Mouse (Mus musculus) embryonic facial prominence, embryonic 13.5 days (tissue): Measurements from ENCODE around the gene Map3k19. TPM values are rescaled to one million over a fixed set of nuclear protein-coding genes. Genes with fewer than 3 reads are reported as not detected.

ENCODE experiments used
- ATAC-seq: fragments of 200-750 bp; cut with Nextera tagmentation; 2 replicates; pipeline ENCODE4 v1.8.0; 2017; ENCODE audit warnings: low read depth; ENCODE audit not compliant: insufficient number of reproducible peaks, insufficient read depth, low FRiP score, low TSS enrichment
- H3K27ac ChIP-seq: fragments of 300-500 bp; sonication (generic); 2 replicates; pipeline ENCODE4 v1.5.1; 2015; ENCODE audit warnings: moderate library complexity, mild to moderate bottlenecking, inconsistent platforms
- H3K27me3 ChIP-seq: fragments of 300-500 bp; sonication (generic); 2 replicates; pipeline ENCODE4 v1.6.1; 2015; ENCODE audit warnings: mild to moderate bottlenecking, inconsistent platforms
- H3K36me3 ChIP-seq: fragments of 300-500 bp; sonication (generic); 2 replicates; pipeline ENCODE4 v1.6.1; 2015; ENCODE audit warnings: mild to moderate bottlenecking, inconsistent platforms
- H3K4me1 ChIP-seq: fragments of 300-500 bp; sonication (generic); 2 replicates; pipeline ENCODE4 v1.6.1; 2015; ENCODE audit warnings: inconsistent platforms
- H3K4me2 ChIP-seq: fragments of 300-500 bp; sonication (generic); 2 replicates; pipeline ENCODE4 v1.6.1; 2015; ENCODE audit warnings: moderate library complexity, mild to moderate bottlenecking, inconsistent platforms
- H3K4me3 ChIP-seq: fragments of 300-500 bp; sonication (generic); 2 replicates; pipeline ENCODE4 v1.5.1; 2015; ENCODE audit warnings: mild to moderate bottlenecking, inconsistent platforms
- H3K9ac ChIP-seq: fragments of 300-500 bp; sonication (generic); 2 replicates; pipeline ENCODE4 v1.6.1; 2015; ENCODE audit warnings: mild to moderate bottlenecking, inconsistent platforms
- H3K9me3 ChIP-seq: fragments of 300-500 bp; sonication (generic); 2 replicates; pipeline ENCODE4 v1.6.1; 2016; ENCODE audit warnings: inconsistent platforms
- WGBS: fragments of 180-500 bp; shearing (Covaris S2); methylation state at CpG from one replicate; pipeline ENCODE4 v1.1.7; 2015; ENCODE audit warnings: mixed read lengths; 5-methylcytosine and 5-hydroxymethylcytosine counted together
- polyA plus RNA-seq: library from polyadenylated mRNA; unstranded; fragments of >200 nt; fragmentation: Nextera tagmentation; extraction: Ambion mirVana; gene quantifications from 2 replicates; pipeline ENCODE4 v1.2.1, GENCODE M21; 2015

The Map3k19 gene
- polyA plus RNA-seq, 1 experiment from 2014 or later = not detected

- Histone ChIP-seq H3K9ac (no peak overlapping the region), H3K4me3 (no peak overlapping the region), H3K27me3 (no peaks in the 10 kb centered on the region), H3K27ac (no peak overlapping the region; the same call in 1 of the 2 replicates), H3K9me3 (no peaks in the 10 kb centered on the region), H3K36me3 (peaks cover 26% of the 10 kb centered on the region), H3K4me2 (no peak overlapping the region), H3K4me1 (peaks cover 7% of the 10 kb centered on the region)
- no peak for ATAC-seq
- 82% methylated on average over 6 of the region's 6 CpGs for WGBS
These were observed 59.6 kb downstream of the Map3k19 start for GRCm38 (mm10) chr1:127795087-127795769.

GRCm38 (mm10) chr1:127793459-127793858 lies 61.4 kb downstream of the Map3k19 start:
- no peak overlapping the region for H3K9ac ChIP-seq
- peaks cover 13% of the 10 kb centered on the region for H3K4me1 ChIP-seq
- H3K36me3 ChIP-seq = peaks cover 13% of the 10 kb centered on the region
- no peak overlapping the region for H3K4me3 ChIP-seq
- no peaks in the 10 kb centered on the region for H3K27me3 ChIP-seq
- 91% methylated on average over 1 of the region's 1 CpGs for WGBS
- no peak overlapping the region for H3K27ac ChIP-seq
- no peaks in the 10 kb centered on the region for H3K9me3 ChIP-seq
- H3K4me2 ChIP-seq = no peak overlapping the region
- no peak for ATAC-seq

- WGBS = 35% methylated on average over 6 of the region's 6 CpGs
- H3K4me1 ChIP-seq = peaks cover 32% of the 10 kb centered on the region
- H3K9ac ChIP-seq = no peak overlapping the region
- ATAC-seq = no peak
- H3K9me3 ChIP-seq = no peaks in the 10 kb centered on the region
- no peak overlapping the region for H3K27ac ChIP-seq
- H3K4me3 ChIP-seq = no peak overlapping the region
- H3K36me3 ChIP-seq = peaks cover 8% of the 10 kb centered on the region
- H3K27me3 ChIP-seq = no peaks in the 10 kb centered on the region
- no peak overlapping the region for H3K4me2 ChIP-seq
These were observed 65.9 kb downstream of the Map3k19 start for GRCm38 (mm10) chr1:127788943-127789342.

GRCm38 (mm10) chr1:127785882-127786281 lies 68.9 kb downstream of the Map3k19 start:
- Histone ChIP-seq H3K27me3 (no peaks in the 10 kb centered on the region), H3K4me1 (peaks cover 50% of the 10 kb centered on the region), H3K9me3 (no peaks in the 10 kb centered on the region), H3K9ac (no peak overlapping the region), H3K36me3 (no peaks in the 10 kb centered on the region), H3K4me3 (no peak overlapping the region), H3K4me2 (no peak overlapping the region), H3K27ac (peak overlapping the region; percentile 22; the same call in 1 of the 2 replicates)
- WGBS = 59% methylated on average over 1 of the region's 1 CpGs
- ATAC-seq = no peak

- ATAC-seq = no peak
- H3K4me2 ChIP-seq = no peak overlapping the region
These were observed 71.0 kb downstream of the Map3k19 start for GRCm38 (mm10) chr1:127783862-127784261.

GRCm38 (mm10) chr1:127780849-127781248 lies 74.0 kb downstream of the Map3k19 start:
- ATAC-seq = no peak
- 71% methylated on average over 2 of the region's 2 CpGs for WGBS
- Histone ChIP-seq H3K4me3 (no peak overlapping the region), H3K36me3 (0 out of 2 replicates have a peak, but pooled peaks cover 6% of the 10 kb centered on the region), H3K27ac (no peak overlapping the region), H3K4me1 (peaks cover 44% of the 10 kb centered on the region), H3K9ac (no peak overlapping the region), H3K4me2 (no peak overlapping the region), H3K27me3 (no peaks in the 10 kb centered on the region), H3K9me3 (no peaks in the 10 kb centered on the region)

More at GRCm38 (mm10) chr1:127783862-127784261, 71.0 kb downstream of the Map3k19 start:
- Histone ChIP-seq H3K9me3 (no peaks in the 10 kb centered on the region), H3K4me1 (peaks cover 57% of the 10 kb centered on the region), H3K27ac (no peak overlapping the region), H3K36me3 (no peaks in the 10 kb centered on the region), H3K4me3 (no peak overlapping the region), H3K9ac (no peak overlapping the region), H3K27me3 (no peaks in the 10 kb centered on the region)

- ATAC-seq = no peak
- H3K27ac ChIP-seq = no peak overlapping the region
- WGBS = 58% methylated on average over 3 of the region's 3 CpGs
These were observed 74.7 kb downstream of the Map3k19 start for GRCm38 (mm10) chr1:127780142-127780541.

GRCm38 (mm10) chr1:127778611-127779010 lies 76.2 kb downstream of the Map3k19 start:
- H3K9me3 ChIP-seq = no peaks in the 10 kb centered on the region
- no peak for ATAC-seq
- H3K36me3 ChIP-seq = 0 out of 2 replicates have a peak, but pooled peaks cover 6% of the 10 kb centered on the region
- H3K27ac ChIP-seq = no peak overlapping the region
- H3K9ac ChIP-seq = no peak overlapping the region
- H3K4me3 ChIP-seq = no peak overlapping the region
- no peak overlapping the region for H3K4me2 ChIP-seq
- no peaks in the 10 kb centered on the region for H3K27me3 ChIP-seq
- H3K4me1 ChIP-seq = peaks cover 29% of the 10 kb centered on the region
- WGBS = 91% methylated on average over 3 of the region's 3 CpGs

More at GRCm38 (mm10) chr1:127780142-127780541, 74.7 kb downstream of the Map3k19 start:
- 0 out of 2 replicates have a peak, but pooled peaks cover 6% of the 10 kb centered on the region for H3K36me3 ChIP-seq
- H3K9ac ChIP-seq = no peak overlapping the region
- no peak overlapping the region for H3K4me3 ChIP-seq
- no peaks in the 10 kb centered on the region for H3K27me3 ChIP-seq
- no peak overlapping the region for H3K4me2 ChIP-seq
- peaks cover 39% of the 10 kb centered on the region for H3K4me1 ChIP-seq
- no peaks in the 10 kb centered on the region for H3K9me3 ChIP-seq

- peak overlapping the region; percentile 10; the same call in 1 of the 2 replicates for H3K4me3 ChIP-seq
- H3K27ac ChIP-seq = no peak overlapping the region
- peaks cover 20% of the 10 kb centered on the region for H3K4me1 ChIP-seq
- WGBS = 68% methylated on average over 6 of the region's 6 CpGs
- H3K4me2 ChIP-seq = peak overlapping the region; percentile 78
- no peak overlapping the region for H3K9ac ChIP-seq
- H3K9me3 ChIP-seq = no peaks in the 10 kb centered on the region
- H3K27me3 ChIP-seq = no peaks in the 10 kb centered on the region
- H3K36me3 ChIP-seq = 0 out of 2 replicates have a peak, but pooled peaks cover 6% of the 10 kb centered on the region
- ATAC-seq = no peak
These were observed 78.6 kb downstream of the Map3k19 start for GRCm38 (mm10) chr1:127776246-127776645.

- Histone ChIP-seq H3K9me3 (no peaks in the 10 kb centered on the region), H3K4me3 (peak overlapping the region; percentile 85), H3K4me2 (peak overlapping the region; percentile 78), H3K36me3 (0 out of 2 replicates have a peak, but pooled peaks cover 6% of the 10 kb centered on the region), H3K9ac (peak overlapping the region; percentile 94), H3K27me3 (no peaks in the 10 kb centered on the region), H3K4me1 (peaks cover 17% of the 10 kb centered on the region), H3K27ac (no peak overlapping the region)
- WGBS = 10% methylated on average over 10 of the region's 10 CpGs
- ATAC-seq = no peak
These were observed 79.6 kb downstream of the Map3k19 start for GRCm38 (mm10) chr1:127775206-127775720.

- Histone ChIP-seq H3K36me3 (0 out of 2 replicates have a peak, but pooled peaks cover 6% of the 10 kb centered on the region), H3K4me3 (peak overlapping the region; percentile 85), H3K9ac (peak overlapping the region; percentile 94), H3K4me2 (peak overlapping the region; percentile 78), H3K4me1 (peaks cover 13% of the 10 kb centered on the region), H3K27me3 (no peaks in the 10 kb centered on the region), H3K27ac (peak overlapping the region; percentile 93), H3K9me3 (no peaks in the 10 kb centered on the region)
- under 1% methylated on average over 31 of the region's 31 CpGs for WGBS
- ATAC-seq = peak; percentile 16; the same call in 1 of the 2 replicates
These were observed 80.3 kb downstream of the Map3k19 start for GRCm38 (mm10) chr1:127774501-127774880.
